Mouse (Mus musculus): Measurements from ENCODE around the gene Sos1.

The Sos1 gene
- long read RNA-seq, experiment 1, partial matches to known transcripts = 1 of 3 reads
- long read RNA-seq, experiment 1, other reads (novel, unspliced or antisense) = 2 of 3 reads
- long read RNA-seq, experiment 2, partial matches to known transcripts = 0 of 2 reads
- long read RNA-seq, experiment 2, other reads (novel, unspliced or antisense) = 2 of 2 reads

- intact Hi-C loops (cut with DNase I) = loop anchor here (5.0 kb wide), 1 partner anchor 72 kb away; no protein-coding TSS in a partner anchor
These were observed at the start of gene Sos1 for GRCm38 (mm10) chr17:80480031-80480854. TSS of gene Sos1 (minus strand) at chr17:80480453.

GRCm38 (mm10) chr17:80523231-80523630, 43.0 kb upstream of the Sos1 start:
- intact Hi-C loops (cut with DNase I) = no loop called here

GRCm38 (mm10) chr17:80522229-80522556, 41.9 kb upstream of the Sos1 start:
- intact Hi-C loops (cut with DNase I) = no loop called here

GRCm38 (mm10) chr17:80521521-80522228, 41.4 kb upstream of the Sos1 start:
- intact Hi-C loops (cut with DNase I) = no loop called here

GRCm38 (mm10) chr17:80520537-80520936, 40.3 kb upstream of the Sos1 start:
- intact Hi-C loops (cut with DNase I) = no loop called here

- intact Hi-C loops (cut with DNase I) = no loop called here
These were observed 38.6 kb upstream of the Sos1 start for GRCm38 (mm10) chr17:80518811-80519210.

- intact Hi-C loops (cut with DNase I) = no loop called here
These were observed 37.0 kb upstream of the Sos1 start for GRCm38 (mm10) chr17:80517244-80517643.

GRCm38 (mm10) chr17:80515956-80516355, 35.7 kb upstream of the Sos1 start:
- intact Hi-C loops (cut with DNase I) = no loop called here

- intact Hi-C loops (cut with DNase I) = no loop called here
These were observed 35.3 kb upstream of the Sos1 start for GRCm38 (mm10) chr17:80515513-80515912.

- intact Hi-C loops (cut with DNase I) = no loop called here
These were observed 33.5 kb upstream of the Sos1 start for GRCm38 (mm10) chr17:80513766-80514165.

- intact Hi-C loops (cut with DNase I) = no loop called here
These were observed 30.2 kb upstream of the Sos1 start for GRCm38 (mm10) chr17:80510459-80510855.

- intact Hi-C loops (cut with DNase I) = no loop called here
These were observed 29.5 kb upstream of the Sos1 start for GRCm38 (mm10) chr17:80509494-80510458.

- intact Hi-C loops (cut with DNase I) = no loop called here
These were observed 25.5 kb upstream of the Sos1 start for GRCm38 (mm10) chr17:80505766-80506165.

- intact Hi-C loops (cut with DNase I) = no loop called here
These were observed 25.1 kb upstream of the Sos1 start for GRCm38 (mm10) chr17:80505342-80505741.

GRCm38 (mm10) chr17:80501805-80502172, 21.5 kb upstream of the Sos1 start:
- intact Hi-C loops (cut with DNase I) = no loop called here

- intact Hi-C loops (cut with DNase I) = no loop called here
These were observed 21.0 kb upstream of the Sos1 start for GRCm38 (mm10) chr17:80501037-80501804.

- intact Hi-C loops (cut with DNase I) = no loop called here
These were observed 19.8 kb upstream of the Sos1 start for GRCm38 (mm10) chr17:80500025-80500424.

- intact Hi-C loops (cut with DNase I) = no loop called here
These were observed 18.5 kb upstream of the Sos1 start for GRCm38 (mm10) chr17:80498600-80499268.

- intact Hi-C loops (cut with DNase I) = no loop called here
These were observed 16.9 kb upstream of the Sos1 start for GRCm38 (mm10) chr17:80497183-80497601.
